ENCODE assay signal across 1 mouse cellular context in genomic region chr7:48898416-48898815, GRCm38 (mm10).
A peak's percentile ranks its signal among the peaks of the same experiment; 100 is the strongest.
TF ChIP-seq lines count a peak whose summit lies in the region.

No protein-coding gene starts in this region.

TF ChIP-seq in MEL, 35 proteins besides CTCF, POLR2A, EP300 and RAD21:
- TF ChIP-seq NELFE (IDR thresholded peaks at IDR 0.05; ENCODE audit: low read depth, low read length) (no peak), SMC3 (IDR thresholded peaks at IDR 0.05; ENCODE audit: low read depth, low read length) (no peak), BHLHE40 (IDR thresholded peaks at IDR 0.05; ENCODE audit: borderline replicate concordance, low read depth, low read length) (no peak), ZNF384 (IDR thresholded peaks at IDR 0.05; ENCODE audit: low read depth, low read length) (0 out of 2 replicates have a peak, but pooled peaks have one; percentile 17), ZKSCAN1 (IDR thresholded peaks at IDR 0.05; ENCODE audit: low read depth, low read length) (no peak), USF2 (IDR thresholded peaks at IDR 0.05; ENCODE audit: borderline replicate concordance in 1 of 2, insufficient read depth in 1 of 2, low read depth in 1 of 2, low read length in 2 of 2) (no peak), UBTF (IDR thresholded peaks at IDR 0.05; ENCODE audit: borderline replicate concordance, insufficient read depth, low read depth, low read length) (no peak)
